Mouse (Mus musculus) stomach, embryonic 14.5 days (tissue): ENCODE measurements around the gene F13a1. TPM values are rescaled to one million over a fixed set of nuclear protein-coding genes. Genes with fewer than 3 reads are reported as not detected.

Source experiments
- ATAC-seq: fragments of 200-750 bp; cut with Nextera tagmentation; 2 replicates; pipeline ENCODE4 v1.8.0; 2017; ENCODE audit warnings: low read depth, moderate TSS enrichment; ENCODE audit not compliant: insufficient number of reproducible peaks, insufficient read depth, low FRiP score
- H3K27ac ChIP-seq: fragments of 300-500 bp; sonication (generic); 2 replicates; pipeline ENCODE4 v1.5.1; 2014; ENCODE audit warnings: mild to moderate bottlenecking, low read length, moderate library complexity, mixed read lengths
- H3K27me3 ChIP-seq: fragments of 300-500 bp; sonication (generic); 2 replicates; pipeline ENCODE4 v1.6.1; 2014; ENCODE audit warnings: low read length, control low read depth, mixed read lengths; ENCODE audit not compliant: control insufficient read depth, insufficient read depth
- H3K36me3 ChIP-seq: fragments of 300-500 bp; sonication (generic); 2 replicates; pipeline ENCODE4 v1.6.1; 2014; ENCODE audit warnings: mild to moderate bottlenecking, control low read depth, low read length, moderate library complexity, mixed read lengths; ENCODE audit not compliant: control insufficient read depth, insufficient read depth
- H3K4me1 ChIP-seq: fragments of 300-500 bp; sonication (generic); 2 replicates; pipeline ENCODE4 v1.6.1; 2014; ENCODE audit warnings: low read length, control low read depth, mixed read lengths; ENCODE audit not compliant: control insufficient read depth, insufficient read depth
- H3K4me2 ChIP-seq: fragments of 300-500 bp; sonication (generic); replicated peaks from 2 replicates; pipeline ENCODE4 v1.6.1; 2014; ENCODE audit warnings: low read depth, low read length, control low read depth
- H3K4me3 ChIP-seq: fragments of 300-500 bp; sonication (generic); 2 replicates; pipeline ENCODE4 v1.5.1; 2014; ENCODE audit warnings: low read depth, low read length, control low read depth
- H3K9ac ChIP-seq: fragments of 300-500 bp; sonication (generic); replicated peaks from 2 replicates; pipeline ENCODE4 v1.6.1; 2014; ENCODE audit warnings: low read depth, mild to moderate bottlenecking, control low read depth, low read length, moderate library complexity, mixed read lengths
- H3K9me3 ChIP-seq: fragments of 300-500 bp; sonication (generic); 2 replicates; pipeline ENCODE4 v1.6.1; 2016; ENCODE audit warnings: low read depth, low read length, control low read depth; ENCODE audit not compliant: control insufficient read depth
- WGBS: fragments of 180-500 bp; shearing (Covaris S2); extraction: QIAGEN DNeasy Blood & Tissue Kit; methylation state at CpG from one replicate; pipeline ENCODE4 v1.1.7; 2014; 5-methylcytosine and 5-hydroxymethylcytosine counted together
- polyA plus RNA-seq: library from polyadenylated mRNA; unstranded; fragments of >200 nt; fragmentation: Nextera tagmentation; extraction: Ambion mirVana; gene quantifications from 2 replicates; pipeline ENCODE4 v1.2.1, GENCODE M21; 2014

F13a1 gene
- 12.8 and 17.6 TPM in 2 replicates for polyA plus RNA-seq

DNA sequence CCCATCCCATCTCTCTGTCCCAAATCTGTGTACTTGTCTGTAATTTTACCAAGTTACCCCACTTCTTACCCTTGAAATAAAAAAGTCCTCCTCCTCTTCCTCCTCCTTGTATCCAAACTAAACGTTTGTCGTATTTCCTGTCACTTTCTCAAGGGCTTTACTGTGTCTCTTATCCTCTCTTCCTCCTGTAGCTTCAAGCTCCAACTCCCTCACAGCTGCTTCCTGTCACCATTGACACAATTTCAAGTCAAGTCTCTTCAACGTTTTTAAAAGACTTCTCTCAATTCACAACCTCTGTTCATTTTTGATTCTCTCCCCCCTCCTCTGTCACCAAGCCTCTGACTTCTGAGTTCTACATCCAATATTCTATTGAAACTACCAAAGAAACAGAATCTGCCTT, at the start of gene F13a1:
TSS of gene F13a1 (minus strand) at position 119 of the 400 bp plus-strand sequence.
- Histone ChIP-seq H3K27me3 (no peaks in the 10 kb centered on the region), H3K4me3 (no peak within 1 kb of the TSS), H3K9ac (no peak within 1 kb of the TSS), H3K4me1 (no peaks in the 10 kb centered on the region), H3K4me2 (no peak within 1 kb of the TSS), H3K36me3 (no peaks in the 10 kb centered on the region), H3K27ac (no peak within 1 kb of the TSS), H3K9me3 (no peaks in the 10 kb centered on the region)
- 35% methylated on average over 3 of the region's 3 CpGs for WGBS
- no peak for ATAC-seq

DNA sequence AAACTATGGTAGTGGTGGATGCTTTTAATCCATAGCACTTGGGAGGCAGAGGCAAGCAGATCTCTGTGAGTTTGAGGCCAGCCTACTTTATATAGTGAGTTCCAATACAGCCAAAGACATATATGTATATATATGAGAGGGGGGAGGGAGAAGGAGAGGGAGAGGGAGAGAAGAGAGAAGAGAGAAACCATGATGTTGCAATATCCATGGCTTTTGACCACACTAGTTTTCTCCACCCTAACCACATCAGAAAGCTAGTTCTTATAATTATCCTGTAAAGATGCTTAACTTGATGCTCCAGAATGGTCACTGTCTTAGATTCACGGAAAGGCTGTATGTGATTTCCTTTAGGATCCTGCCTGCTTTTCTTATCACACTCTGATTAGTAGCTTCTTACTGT, 41.6 kb upstream of the F13a1 start:
- Histone ChIP-seq H3K27me3 (no peaks in the 10 kb centered on the region), H3K4me3 (no peak overlapping the region), H3K36me3 (no peaks in the 10 kb centered on the region), H3K4me2 (no peak overlapping the region), H3K9ac (no peak overlapping the region), H3K27ac (no peak overlapping the region), H3K4me1 (no peaks in the 10 kb centered on the region), H3K9me3 (no peaks in the 10 kb centered on the region)
- ATAC-seq = no peak
- 97% methylated on average over 1 of the region's 1 CpGs for WGBS

- Histone ChIP-seq H3K9ac (no peak overlapping the region), H3K36me3 (no peaks in the 10 kb centered on the region), H3K4me3 (no peak overlapping the region), H3K4me1 (no peaks in the 10 kb centered on the region), H3K9me3 (no peaks in the 10 kb centered on the region), H3K4me2 (no peak overlapping the region), H3K27me3 (no peaks in the 10 kb centered on the region), H3K27ac (no peak overlapping the region)
- ATAC-seq = no peak
- WGBS = 73% methylated on average over 6 of the region's 6 CpGs
Observed at GRCm38 (mm10) chr13:37089104-37089503, 39.1 kb upstream of the F13a1 start.

GRCm38 (mm10) chr13:37081506-37082241, 31.6 kb upstream of the F13a1 start:
- no peaks in the 10 kb centered on the region for H3K27me3 ChIP-seq

GRCm38 (mm10) chr13:37071390-37071789, 21.3 kb upstream of the F13a1 start:
- Histone ChIP-seq H3K9ac (no peak overlapping the region), H3K9me3 (no peaks in the 10 kb centered on the region), H3K27ac (no peak overlapping the region), H3K4me1 (no peaks in the 10 kb centered on the region), H3K27me3 (no peaks in the 10 kb centered on the region), H3K36me3 (no peaks in the 10 kb centered on the region), H3K4me3 (no peak overlapping the region), H3K4me2 (no peak overlapping the region)
- ATAC-seq = no peak
- WGBS = 65% methylated on average over 3 of the region's 3 CpGs

More at GRCm38 (mm10) chr13:37081506-37082241, 31.6 kb upstream of the F13a1 start:
- no peak overlapping the region for H3K4me2 ChIP-seq
- no peak for ATAC-seq
- H3K4me3 ChIP-seq = no peak overlapping the region
- no peak overlapping the region for H3K9ac ChIP-seq
- no peak overlapping the region for H3K27ac ChIP-seq
- H3K4me1 ChIP-seq = no peaks in the 10 kb centered on the region
- H3K9me3 ChIP-seq = no peaks in the 10 kb centered on the region
- WGBS = 46% methylated on average over 13 of the region's 13 CpGs
- no peaks in the 10 kb centered on the region for H3K36me3 ChIP-seq

- Histone ChIP-seq H3K4me1 (no peaks in the 10 kb centered on the region), H3K9me3 (no peaks in the 10 kb centered on the region), H3K27me3 (no peaks in the 10 kb centered on the region), H3K27ac (no peak overlapping the region), H3K4me3 (no peak overlapping the region), H3K9ac (no peak overlapping the region), H3K36me3 (no peaks in the 10 kb centered on the region), H3K4me2 (no peak overlapping the region)
- ATAC-seq = no peak
- WGBS = 55% methylated on average over 4 of the region's 4 CpGs
Observed at GRCm38 (mm10) chr13:37070824-37071223, 20.8 kb upstream of the F13a1 start.

GRCm38 (mm10) chr13:37060810-37061209, 10.8 kb upstream of the F13a1 start:
- H3K4me1 ChIP-seq = no peaks in the 10 kb centered on the region
- ATAC-seq = no peak
- no peak overlapping the region for H3K4me3 ChIP-seq
- no peaks in the 10 kb centered on the region for H3K27me3 ChIP-seq
- 72% methylated on average over 5 of the region's 5 CpGs for WGBS
- no peak overlapping the region for H3K27ac ChIP-seq
- no peak overlapping the region for H3K9ac ChIP-seq
- no peaks in the 10 kb centered on the region for H3K9me3 ChIP-seq
- H3K4me2 ChIP-seq = no peak overlapping the region
- H3K36me3 ChIP-seq = no peaks in the 10 kb centered on the region

DNA sequence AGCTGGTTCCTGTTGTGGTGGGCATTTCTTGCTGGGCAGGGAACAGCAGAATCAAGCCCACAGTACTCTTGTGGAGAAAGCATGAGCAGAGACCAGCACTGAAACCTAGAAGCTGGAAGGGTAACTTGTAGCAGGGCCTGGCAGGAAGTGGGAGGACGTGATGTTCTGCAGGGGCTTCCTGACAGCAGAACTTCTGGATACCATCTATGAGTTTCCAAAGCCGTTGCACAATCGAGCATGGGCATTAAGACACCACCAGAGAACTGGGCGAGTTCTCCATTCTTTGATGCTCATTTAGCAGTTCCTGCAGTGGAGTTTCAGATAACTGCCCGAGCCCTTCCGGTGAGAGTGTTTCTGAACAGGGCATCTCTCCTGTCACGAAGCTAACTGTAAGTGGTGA, 6.6 kb upstream of the F13a1 start:
- Histone ChIP-seq H3K9me3 (no peaks in the 10 kb centered on the region), H3K27me3 (no peaks in the 10 kb centered on the region), H3K9ac (no peak overlapping the region), H3K36me3 (no peaks in the 10 kb centered on the region), H3K4me3 (no peak overlapping the region), H3K4me2 (no peak overlapping the region), H3K27ac (no peak overlapping the region), H3K4me1 (no peaks in the 10 kb centered on the region)
- WGBS = 79% methylated on average over 7 of the region's 7 CpGs
- no peak for ATAC-seq

DNA sequence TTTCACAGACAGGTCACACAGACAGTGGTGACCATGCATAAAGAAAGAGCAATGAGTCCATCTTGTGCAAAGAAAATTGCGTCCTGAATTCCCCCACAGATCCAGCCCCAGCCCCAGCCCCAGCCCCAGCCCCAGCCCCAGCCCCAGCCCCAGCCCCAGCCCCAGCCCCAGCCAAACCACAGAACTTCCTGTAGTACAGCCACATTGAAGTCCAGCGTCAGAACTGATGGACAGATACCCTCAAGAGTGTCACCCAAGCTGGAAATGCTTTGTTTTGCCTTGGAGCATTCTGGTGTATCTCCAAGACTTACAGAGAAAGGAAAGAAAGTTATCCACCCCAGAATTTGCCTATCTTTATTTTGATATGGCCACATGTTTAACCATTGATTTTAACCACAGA, 413 bp downstream of the F13a1 start:
- Histone ChIP-seq H3K4me3 (no peak overlapping the region), H3K4me1 (no peaks in the 10 kb centered on the region), H3K36me3 (no peaks in the 10 kb centered on the region), H3K27ac (no peak overlapping the region), H3K9ac (no peak overlapping the region), H3K9me3 (no peaks in the 10 kb centered on the region), H3K4me2 (no peak overlapping the region), H3K27me3 (no peaks in the 10 kb centered on the region)
- 73% methylated on average over 2 of the region's 2 CpGs for WGBS
- ATAC-seq = no peak
